Mouse (Mus musculus) frontal cortex, postnatal 36 days (tissue): Measurements from ENCODE around the gene Guk1.
"Not testable (repeated sequence)": the region's sequence is repeated elsewhere in the genome, so short reads cannot be mapped to it uniquely, and the experiment has no call there.

Experiments
- DNase-seq, 2 experiments: peaks; one replicate each; pipeline ENCODE4 v3.0.0; 2022; ENCODE audit warnings: low spot score in 2 of 2

Guk1 gene

DNA sequence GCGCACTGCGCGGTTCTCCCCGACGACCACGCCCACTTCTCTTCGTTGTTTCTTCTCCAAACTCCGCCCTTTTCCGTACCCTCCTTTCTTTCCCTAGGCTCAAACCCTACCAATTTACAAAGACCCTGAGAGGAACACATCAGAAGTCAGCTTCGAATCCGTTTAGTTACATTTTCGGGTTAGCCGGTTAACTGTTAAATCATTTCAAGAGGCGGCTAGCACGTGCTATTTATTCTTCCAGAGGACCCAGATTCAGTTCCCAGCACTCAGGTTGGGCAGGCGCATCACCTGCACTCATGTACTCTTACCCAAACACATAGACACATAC is at the start of gene Guk1:
Guk1 (minus strand) TSS at position 154 of the 328 bp plus-strand sequence.
- no peak for DNase-seq

DNA sequence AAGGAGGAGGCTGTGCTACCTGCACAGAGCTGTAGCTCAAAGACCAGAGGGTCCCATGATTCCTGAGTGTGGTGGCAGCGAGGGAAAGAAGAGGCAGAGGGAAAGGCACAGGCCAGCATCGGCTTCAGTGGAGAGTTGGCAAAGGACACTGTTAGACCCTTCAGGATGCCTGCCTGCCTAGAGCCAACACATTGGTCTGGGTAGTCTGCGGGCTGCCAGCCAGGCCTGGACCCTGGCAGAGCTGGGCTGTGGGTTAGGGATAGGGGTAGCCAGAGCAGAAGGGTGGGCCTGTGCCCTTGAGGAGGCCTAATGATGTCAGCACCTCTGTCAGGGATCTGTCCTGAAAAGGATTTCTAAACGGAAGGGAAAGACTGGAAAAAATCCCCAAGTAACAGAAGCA is 47.8 kb upstream of the Guk1 start:
- no peak for DNase-seq

DNA sequence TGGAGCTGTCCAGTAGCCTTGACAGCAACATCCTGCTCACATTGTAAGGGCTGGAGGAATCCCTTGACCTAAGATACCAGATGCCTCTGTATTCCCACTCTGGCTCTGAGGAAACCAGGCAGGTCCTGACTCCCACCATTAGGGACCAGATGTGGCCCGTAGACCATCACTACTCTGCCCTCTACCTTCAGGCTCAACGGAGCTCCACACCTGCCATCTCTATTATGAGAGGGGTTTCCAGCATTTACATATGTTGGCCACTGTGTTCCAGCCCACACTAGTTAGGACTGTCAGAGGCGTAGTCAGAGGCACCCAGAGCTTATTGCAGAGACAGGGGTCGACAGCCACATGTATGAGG is 47.4 kb upstream of the Guk1 start:
- DNase-seq, result no peak

DNA sequence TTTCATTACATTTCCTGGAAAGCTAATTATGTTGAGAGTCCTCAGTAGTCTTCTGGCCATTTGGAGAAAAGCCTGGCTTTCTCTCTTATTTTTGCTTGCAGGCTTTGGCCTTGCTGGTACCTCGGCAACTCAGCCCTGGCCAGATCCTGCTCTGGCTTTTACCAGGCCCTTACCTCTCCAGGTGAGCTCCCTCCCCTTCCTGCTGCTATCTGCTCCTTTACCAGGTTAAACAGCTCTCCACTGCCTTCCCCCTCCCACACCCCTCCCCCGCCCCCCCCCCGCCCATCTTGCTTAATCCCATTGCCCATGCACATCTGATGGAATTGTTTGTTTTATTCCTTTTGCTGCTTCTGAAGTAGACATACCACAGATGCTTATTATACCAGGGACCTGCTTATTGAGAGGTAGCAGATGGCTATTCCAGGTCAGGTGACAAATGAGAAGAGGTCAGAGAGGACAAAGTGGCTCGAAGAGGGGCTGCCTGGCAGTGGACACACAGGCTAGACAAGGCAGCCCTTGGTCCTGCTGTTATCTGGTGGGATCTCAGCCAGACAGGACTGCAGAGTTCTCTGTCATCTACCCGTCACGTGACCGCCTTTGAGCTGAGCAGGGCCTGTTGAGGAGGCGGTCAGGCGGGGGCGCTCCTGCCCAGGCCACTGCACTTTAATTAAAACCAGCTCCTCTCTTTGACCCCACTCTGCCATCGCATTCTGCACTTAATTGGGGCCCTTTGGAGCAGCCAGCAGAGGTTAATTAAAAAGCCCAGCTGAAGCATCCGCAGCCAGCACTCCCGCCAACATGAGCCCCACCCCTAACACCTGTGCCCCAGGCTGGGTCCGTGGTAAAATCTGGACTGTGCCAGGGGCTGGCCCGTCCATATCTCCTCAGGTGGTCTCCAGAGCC is 46.8 kb upstream of the Guk1 start:
- peak in 1 of 2 experiments; percentile 61 for DNase-seq

DNA sequence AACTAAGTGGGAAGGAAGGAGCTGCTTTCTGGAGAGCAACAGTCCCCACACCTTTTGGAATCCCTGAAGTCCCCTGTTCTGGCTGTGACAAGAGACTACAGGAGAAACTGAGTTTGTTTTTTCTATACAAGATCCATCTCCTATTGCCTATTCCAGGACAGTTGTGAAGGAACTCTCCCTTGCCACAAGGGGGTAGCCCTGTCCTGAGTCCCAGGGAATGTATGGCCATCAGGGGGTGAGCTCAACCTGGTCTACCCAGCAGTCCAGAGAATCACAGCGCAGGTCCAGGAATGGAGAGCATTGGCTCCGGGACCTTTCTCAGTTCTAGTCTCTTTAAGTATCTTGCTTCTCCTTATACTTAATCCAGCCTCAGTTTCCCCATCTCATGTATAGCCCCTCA is 40.8 kb upstream of the Guk1 start:
- no peak for DNase-seq

DNA sequence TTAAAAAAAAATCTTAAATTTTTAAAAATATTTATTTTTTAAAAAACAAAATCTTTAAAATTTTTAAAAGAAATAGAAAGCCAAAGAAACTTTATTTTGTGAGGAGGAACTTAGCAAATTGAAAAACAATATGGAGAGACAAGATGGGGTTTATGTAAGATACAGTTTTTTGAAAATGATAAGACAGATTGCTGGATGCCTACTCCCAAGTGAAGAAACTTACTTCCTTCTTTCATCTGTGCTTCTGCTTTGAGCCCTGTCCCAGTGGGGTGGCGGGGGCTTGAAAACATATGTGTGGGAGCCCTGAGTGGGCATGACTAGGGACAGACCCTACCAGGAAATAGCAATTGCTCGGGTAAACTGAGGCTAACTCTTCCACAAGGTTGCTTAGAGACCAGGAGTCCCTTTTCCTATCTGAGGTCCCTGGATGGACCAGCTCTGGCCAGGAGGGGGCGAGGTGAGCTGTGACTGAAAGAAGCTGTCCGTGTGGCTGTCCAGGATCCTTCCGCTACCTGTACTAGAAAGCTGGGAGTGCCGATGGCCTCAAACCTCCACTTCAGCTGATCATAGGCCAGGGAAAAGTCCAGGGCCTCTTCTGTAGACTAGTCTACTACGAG is 38.2 kb upstream of the Guk1 start:
- DNase-seq, result peak in 1 of 2 experiments; percentile 63

DNA sequence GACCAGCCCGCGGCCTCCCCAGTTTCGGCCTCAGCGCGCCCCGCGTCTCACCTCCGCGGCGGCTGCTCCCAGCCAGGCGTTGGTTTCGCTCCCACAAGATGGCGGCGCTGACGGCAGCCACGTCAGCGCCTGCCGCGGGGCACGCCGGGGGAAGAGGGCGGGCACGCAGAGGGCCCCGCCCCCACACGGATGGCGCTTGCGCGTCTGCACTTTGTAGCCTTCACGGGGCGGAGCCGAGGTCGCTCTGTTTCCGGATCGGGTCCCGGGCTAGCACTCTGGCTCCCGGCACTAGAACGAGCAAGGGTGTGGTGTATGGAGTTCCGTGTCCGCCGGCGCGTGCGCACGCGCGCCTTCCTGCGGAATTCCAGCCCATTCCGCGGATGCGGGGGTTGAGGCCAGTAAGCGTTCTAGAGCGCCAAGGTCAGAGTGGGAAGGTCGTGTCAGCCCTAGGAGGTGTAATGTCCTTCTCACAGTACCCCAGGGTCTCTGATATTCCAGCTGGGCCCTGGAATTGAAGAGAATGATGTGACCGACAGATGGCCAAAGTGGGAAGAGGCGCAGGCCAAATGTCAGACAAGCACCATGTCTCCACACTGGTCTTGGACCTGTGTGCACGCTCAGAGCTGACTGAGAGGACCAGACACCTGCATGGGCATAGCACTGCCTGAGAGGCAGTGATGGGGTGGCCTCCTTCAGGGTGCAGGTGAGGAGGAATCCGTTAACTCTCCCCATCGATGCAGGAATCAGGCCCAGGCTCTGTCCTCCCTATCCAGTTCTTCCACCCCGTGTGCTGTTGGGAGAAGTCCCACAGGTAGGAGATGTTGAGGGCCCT is 36.3 kb upstream of the Guk1 start, which contains the start of gene Arf1:
Arf1 (minus strand) TSS at position 149 of the 832 bp plus-strand sequence.
- DNase-seq, result peak; percentile 95 to 97

DNA sequence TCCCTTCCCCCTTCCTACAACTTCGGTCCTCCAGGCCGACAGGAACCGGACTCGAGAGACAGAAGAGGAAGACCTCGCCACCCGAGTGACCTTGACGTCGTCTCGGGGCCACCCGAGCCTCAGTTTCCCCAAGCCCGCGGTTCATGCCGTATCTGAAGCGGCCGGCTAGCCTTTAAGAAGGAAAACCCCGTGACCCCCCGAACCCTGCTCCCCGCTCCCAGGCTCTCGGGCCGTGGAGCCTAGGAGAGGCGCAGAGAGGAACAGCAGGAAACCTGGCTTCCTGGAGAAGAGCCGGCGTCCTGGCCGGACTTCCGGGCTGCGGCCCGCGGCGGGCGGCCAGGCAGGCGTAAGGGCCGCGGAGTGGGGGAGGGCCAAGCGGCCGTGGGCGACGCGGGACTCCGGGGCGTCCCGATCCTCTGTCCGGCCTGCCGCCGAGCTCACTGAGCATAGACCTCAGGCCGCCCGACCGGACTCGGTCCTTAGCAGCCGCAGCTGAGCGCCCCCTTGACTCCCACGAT is 35.7 kb upstream of the Guk1 start:
- no peak for DNase-seq

DNA sequence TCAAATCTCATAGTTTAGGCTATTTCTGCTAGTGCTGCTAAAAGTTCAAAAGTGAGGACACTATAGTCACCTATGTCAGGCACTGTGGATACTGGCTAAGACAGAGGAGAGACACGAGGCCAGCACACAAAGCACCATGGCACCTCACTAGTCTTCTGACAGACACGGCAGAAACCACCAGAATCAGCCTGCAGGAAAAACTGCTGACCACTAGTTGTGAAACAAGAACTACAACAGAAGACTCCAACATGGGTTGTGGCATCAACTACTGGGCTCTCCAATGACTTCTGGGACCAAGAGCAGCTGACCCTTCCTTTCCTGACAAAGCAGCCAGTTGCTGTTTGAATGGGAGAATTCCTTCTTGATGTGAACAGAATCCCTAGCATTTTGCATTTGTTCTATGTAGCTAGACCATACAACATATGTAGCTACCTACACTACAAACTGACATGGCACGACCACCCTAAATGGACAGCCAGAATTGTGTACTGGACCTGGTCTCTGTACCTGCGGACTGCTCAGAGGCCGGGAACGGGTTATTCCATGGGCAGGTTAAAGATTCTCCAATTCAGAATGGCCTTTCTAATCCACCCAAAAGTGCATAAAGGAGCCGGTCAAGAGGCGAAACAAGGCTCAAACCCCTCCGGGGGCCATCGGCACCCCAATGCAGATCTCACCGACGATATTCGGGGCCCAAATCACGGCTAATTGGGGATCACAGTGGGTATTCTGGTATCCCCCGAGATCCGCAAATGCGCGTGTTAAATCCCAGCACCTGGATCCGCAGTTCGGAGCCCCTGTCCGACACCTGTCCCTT is 35.0 kb upstream of the Guk1 start:
- no peak for DNase-seq

DNA sequence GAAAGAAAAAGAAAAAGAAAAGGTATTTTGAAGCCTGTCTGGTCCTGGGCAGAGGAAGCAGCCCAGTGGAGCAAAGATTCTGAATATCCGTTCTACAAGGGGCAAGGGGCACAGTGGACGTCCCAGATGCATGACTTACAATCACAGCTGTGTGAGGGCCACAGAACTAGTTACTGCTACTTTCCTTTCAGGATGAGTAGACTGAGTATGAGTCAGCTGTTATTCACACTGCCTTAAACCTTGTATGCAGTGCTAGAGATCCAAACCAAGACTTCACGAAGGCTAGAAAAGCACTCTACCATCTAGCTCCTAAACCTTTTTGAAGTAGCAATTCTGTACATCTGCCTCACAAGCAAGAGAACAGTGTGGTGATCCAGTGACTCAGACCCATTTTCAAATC is 34.2 kb upstream of the Guk1 start:
- DNase-seq, result no peak

DNA sequence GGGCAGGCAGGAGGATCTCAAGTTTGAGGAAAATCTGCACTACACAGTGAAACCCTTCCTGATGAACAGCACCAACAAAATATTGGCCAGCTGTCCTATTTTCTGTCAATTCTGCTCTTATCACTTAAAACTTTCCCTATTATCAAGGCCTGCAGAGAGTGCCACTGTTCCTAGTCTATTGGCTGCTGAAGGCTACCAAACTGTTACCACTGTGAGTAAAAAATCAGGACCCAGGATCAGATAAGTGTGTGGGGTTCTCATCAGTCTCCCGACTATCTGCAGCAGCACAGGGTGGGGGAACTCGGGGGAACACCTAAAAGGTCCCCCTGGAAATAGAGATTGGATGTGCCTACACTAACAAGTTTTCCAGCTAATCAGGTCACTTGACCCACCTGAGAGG is 33.2 kb upstream of the Guk1 start:
- DNase-seq, result no peak

DNA sequence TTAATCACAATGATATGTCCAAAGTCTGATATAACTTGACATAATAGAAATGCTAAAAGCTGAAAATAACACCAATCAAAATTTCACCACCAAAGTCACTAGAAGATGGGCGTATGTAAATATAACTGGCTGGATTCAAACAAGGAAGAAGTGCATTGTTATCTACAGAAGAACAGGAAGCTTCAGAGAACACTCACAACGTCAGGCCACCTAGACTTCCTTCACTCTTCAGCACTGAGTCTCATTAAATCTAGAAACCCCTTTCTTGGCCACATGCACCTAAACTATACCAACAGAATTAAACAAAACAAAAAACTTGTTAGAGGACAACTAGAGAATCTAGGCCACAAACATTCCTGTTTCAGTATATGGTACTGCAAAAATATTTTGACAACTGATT is 32.5 kb upstream of the Guk1 start:
- DNase-seq, result no peak

DNA sequence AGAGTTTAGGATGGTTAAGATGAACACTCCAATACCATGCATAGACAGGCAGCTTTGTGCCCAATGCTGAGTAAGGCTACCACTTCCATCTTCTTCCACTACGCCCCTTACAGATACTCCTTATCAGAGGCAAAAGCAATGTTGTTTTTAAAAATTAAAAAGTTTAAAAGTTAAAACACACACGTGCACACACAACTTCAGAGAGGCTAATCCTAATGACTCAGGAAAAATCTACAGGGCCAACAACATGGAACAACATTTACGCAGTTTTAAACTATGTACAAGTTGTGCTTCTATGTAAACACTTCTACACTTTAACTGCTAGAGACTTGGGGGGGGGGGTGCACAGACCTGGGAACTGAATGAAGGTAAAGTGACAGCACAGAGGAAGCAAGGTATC is 32.0 kb upstream of the Guk1 start:
- DNase-seq, result no peak

DNA sequence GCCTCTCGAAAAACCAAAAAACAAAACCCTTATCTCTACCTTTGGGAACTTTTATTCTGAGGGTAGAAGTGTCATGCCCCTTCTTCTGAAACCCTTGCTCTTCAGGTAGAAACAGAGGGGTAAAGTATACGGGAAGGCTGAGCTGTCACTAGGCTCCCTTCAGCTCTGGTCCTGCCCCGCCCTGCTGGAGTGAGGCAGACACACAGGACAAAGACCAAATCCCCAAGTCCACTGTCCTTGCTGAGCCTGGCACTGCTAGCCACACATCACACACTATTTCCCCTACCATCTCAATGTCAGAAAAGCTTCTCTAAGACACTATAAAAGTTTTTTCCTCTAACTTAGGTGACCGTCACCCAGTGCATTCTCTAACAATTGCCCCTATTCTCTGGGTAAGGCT is 30.3 kb upstream of the Guk1 start:
- DNase-seq, result no peak

DNA sequence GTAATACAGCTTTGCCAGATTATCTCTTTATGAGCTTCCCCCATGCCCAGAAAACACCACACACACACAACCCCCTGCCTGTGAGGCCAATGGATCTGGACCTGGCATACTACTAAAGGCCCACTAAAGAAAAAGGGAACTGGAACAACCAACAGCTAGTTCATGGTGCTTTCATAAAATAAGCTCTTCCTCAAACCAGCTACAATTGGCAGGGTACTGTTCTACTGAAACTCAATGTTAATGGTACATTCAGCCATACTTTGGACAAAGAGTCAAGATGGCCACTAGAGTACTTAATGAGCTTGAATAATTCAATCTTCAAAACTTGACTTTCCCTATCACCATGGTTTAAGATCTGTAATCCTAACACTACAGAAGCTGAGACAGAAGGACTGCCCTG is 29.6 kb upstream of the Guk1 start:
- no peak for DNase-seq

DNA sequence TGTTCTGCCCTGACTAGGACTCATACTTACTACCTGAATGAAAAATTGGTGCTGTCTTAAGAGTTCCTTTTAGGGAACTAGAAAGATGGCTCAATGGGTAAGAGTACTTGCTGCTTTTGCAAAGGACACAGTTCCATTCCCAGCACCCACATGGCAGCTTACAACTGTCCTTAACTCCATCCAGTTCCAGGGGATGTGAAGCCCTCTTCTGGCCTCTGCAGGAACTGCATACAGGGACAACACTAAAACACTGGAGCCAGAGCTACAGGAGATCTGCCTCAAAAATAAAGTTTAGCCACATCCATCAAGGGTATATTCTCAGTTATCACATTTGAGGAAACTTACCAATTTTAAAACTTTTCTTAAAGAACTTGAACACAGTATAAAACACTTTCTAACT is 27.1 kb upstream of the Guk1 start:
- no peak for DNase-seq

DNA sequence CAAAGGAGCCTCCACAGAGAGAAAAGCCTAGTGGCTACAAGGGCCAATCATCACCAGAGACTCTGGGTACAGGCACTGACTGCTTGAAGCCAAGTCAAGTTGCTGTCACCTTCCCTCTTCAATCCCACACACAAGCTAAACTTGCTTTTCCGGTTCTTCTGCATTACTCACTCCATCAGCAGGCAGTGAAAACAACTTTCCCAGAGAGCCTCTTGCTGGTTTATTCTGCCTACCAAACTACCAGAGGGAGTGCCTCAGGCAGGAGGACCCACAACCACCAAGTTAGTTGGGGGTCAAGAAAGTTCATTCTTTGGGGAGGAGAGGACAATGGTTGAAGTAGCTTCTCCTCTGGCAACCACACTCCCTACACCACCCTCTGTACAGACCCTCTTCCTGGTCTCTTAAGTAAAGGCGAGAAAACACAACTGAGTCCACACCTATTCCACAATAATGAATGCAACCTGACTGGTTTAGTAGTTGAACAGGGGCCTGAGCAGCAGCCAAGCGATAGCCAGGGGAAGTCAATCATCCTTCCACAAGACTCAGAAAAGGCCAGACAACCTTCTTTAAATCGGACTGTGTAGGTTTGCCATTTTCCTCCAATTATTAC is 26.5 kb upstream of the Guk1 start:
- DNase-seq, result no peak

DNA sequence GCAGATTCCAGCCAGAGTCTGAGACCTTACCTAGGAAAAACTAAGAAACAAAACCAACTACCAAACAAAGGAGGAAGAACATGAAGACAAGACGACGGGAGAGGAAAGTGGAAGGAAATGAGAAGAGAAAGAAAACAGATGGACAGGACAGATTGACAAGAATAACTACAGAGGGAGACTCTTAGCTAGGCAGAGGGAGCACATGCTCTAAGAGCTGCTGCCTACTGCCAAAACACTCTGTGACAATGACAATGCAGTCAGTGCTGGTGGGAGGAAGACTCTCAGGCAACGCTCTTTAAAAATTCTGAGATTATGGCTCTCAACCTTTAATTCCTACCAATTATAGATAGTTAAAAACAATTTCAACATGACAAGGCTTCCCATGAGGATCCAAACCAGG is 24.9 kb upstream of the Guk1 start:
- DNase-seq, result peak in 1 of 2 experiments; percentile 65

DNA sequence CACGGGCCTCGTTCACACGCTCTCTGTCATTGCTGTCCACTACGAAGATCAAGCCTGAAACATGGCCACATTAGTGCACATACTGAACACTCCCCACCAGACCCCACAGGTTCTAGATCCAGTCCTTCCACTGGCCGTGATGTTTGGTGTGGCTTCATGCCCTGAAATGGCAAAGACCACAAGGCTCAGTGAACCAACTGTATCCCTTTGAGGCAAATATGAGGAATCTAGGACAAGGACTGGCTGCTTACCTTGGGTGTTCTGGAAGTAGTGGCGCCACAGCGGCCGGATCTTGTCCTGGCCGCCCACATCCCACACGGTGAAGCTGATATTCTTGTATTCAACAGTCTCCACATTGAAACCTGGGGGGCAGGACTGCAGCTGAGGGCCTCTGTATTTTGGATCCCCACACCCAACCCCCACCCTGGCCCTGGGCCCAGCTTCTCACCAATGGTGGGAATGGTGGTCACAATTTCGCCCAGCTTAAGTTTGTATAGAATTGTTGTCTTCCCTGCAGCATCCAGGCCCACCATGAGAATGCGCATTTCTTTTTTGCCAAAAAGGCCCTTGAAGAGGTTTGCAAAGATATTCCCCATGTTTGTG is 21.0 kb upstream of the Guk1 start:
- DNase-seq, result no peak

DNA sequence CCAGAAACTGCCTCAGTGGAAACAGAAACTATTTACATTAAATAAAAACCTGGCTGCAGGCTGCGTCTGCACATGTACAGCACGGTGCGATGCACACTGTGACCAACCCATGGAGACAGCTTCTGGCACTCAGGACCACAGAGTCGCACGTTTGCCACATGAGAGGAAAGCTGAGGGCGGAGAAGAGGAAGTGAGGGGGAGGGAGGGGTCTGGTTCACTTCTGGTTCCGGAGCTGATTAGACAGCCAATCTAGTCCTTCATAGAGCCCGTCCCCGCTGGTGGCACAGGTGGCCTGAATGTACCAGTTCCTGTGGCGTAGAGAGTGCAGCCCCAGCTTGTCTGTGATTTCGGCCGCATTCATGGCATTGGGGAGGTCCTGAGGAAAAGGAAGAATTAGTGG is 20.3 kb upstream of the Guk1 start:
- DNase-seq, result not testable (repeated sequence)

DNA sequence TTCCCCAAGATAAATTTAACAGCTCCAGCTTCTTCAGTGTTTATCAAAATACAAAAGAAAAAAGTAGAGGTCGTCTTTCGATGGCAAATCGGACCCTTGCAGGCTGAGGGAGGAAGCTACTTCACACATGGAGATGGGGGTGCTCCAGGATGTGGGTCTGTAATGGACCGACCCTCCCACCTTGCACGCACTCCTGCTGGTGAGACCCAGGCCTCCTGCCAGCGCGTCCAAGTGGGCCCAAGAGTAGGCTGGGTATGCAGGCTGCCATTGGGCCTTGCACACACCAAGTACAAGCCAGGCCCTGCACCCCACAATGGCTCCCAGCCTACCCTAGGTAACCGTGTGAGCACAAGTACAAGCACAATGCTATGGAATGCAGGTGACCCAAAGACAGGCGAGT is 19.5 kb upstream of the Guk1 start:
- not testable (repeated sequence) for DNase-seq
